Mouse (Mus musculus) cerebellum, adult 9-11 months (tissue): Measurements from ENCODE around the gene Hist1h1e.
"Not testable (repeated sequence)": the region's sequence is repeated elsewhere in the genome, so short reads cannot be mapped to it uniquely, and the experiment has no call there.

Experiments used
- DNase-seq: peaks from one replicate; pipeline ENCODE4 v3.0.0; 2022

Gene Hist1h1e

DNA sequence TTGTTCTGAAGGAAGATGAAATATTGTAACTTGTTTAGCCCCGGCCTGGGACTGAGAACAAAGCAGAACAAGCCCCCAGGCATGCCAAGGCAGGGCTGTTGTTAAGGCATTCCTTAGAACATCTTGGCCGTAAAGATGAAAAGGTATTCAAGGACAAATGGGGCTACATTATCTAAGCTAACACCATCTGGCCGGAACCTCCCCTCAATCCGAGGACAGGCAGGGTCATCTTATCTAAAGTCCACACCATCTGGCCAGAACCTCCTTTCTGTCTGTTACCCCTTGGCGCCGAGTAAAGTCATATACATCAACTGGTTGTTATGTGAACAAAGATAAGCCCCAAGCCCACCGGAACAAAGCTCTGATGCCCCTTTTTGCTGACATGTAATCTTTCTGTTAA is 30.5 kb downstream of the Hist1h1e start:
- not testable (repeated sequence) for DNase-seq

DNA sequence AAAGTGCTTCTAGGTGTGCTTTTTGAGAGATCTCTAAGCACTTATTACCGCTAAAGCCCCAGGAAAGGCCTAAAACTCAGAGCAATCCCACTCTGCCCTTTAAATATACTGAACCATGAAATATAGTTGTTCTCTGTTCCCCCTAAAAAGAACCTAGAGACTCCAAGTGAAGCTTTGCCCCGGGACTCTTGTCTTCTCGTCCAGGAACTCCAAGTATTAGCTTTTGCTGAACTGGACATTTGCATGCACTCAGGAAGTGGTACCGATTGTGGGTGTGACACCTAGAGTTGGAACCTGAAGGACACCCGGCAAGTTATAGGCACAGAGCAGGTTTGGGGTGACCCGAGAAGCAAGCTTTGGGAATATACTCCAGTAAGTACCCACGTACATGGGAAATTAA is 31.2 kb downstream of the Hist1h1e start:
- DNase-seq = no peak

DNA sequence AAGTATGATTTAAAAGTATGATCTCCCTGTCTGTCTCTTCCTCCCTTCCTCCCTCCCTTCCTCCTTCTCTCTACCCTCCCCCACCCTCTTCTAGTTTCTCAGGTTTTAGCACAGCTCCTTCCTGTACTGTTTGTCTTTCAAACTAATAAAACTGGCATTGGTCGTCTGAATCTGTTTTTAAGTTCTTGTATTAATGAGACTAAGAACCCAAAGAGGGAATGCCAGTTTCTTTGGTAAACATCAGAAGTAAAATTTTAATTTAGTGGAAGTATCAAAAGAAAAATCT is 35.5 kb downstream of the Hist1h1e start:
- no peak for DNase-seq

DNA sequence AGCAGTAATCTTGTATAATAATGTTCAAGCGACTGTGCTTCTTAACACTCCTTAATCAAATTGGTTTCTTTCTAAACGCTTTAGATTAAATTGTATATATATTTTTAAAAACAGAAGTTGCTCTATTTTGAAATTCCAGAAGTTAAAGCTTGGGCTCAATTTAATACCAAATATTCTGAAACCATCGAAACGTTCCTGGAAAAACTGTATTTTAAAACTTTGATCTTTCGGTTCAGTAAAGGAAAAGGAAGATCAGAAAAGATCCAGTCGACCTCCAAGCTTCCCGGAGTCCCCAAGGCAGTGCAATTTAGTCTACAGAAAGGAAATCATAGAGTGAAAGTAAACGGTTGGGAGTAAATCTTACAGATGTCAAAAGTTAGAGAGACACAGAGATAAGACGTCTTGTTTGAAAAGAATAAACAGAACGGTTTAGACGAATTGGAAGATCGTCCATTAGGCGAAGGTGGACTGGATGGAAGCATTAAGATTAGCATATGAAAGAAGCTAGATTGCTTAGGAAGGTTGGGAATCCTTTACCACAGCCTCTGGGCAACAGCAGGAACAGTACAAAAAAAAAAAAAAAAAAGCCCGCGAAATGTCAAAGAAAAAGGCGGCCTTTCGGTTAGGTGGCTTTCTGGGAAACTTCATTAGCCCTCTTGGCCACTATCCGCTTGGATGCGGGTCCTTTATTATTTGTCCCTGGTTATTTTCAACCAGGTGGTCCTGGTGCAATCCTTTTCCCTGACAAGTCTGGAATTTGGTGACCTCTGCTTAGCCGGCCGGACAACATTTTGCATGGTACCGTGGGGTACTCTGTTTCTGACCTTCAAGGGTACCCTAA is 36.0 kb downstream of the Hist1h1e start:
- no peak for DNase-seq

DNA sequence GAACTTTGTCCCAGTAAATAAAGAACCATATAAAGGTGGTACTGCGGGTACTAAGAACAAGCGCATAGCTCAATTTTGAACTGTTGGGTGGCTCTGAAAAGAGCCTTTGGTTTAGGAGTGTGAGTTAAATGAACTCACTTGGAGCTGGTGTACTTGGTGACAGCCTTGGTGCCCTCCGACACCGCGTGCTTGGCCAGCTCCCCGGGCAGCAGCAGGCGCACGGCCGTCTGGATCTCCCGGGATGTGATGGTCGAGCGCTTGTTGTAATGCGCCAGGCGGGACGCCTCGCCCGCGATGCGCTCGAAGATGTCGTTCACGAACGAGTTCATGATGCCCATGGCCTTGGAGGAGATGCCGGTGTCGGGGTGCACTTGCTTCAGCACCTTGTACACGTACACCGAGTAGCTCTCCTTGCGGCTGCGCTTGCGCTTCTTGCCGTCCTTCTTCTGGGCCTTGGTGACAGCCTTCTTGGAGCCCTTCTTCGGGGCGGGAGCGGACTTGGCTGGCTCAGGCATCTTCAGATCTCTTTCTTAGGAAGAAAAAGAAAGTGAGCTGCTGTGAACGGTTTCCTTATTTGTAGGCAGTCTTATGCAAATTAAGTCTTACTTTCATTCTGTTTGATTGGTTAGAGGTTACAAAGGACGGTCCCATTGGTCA is 36.8 kb downstream of the Hist1h1e start:
- DNase-seq = peak; percentile 74

DNA sequence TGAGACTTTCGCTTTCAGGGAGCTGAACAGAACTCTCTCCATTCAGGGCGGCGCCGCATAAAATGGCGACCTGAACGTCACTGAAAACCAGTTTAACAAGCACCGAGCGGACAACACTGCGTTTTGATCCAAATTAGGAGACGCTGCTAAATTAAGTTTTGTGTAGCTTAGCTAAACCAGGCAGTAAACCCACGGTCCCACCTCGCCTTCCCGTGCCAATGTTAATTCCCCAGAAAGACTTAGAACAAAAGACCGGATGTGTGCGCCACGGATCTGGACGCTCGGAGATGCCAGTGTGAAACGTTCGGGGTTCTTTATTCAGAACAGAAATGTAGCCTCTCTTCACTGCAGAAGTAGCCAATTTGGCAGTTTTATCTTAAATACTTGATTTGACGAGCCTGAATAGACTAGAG is 37.3 kb downstream of the Hist1h1e start:
- peak; percentile 52 for DNase-seq

DNA sequence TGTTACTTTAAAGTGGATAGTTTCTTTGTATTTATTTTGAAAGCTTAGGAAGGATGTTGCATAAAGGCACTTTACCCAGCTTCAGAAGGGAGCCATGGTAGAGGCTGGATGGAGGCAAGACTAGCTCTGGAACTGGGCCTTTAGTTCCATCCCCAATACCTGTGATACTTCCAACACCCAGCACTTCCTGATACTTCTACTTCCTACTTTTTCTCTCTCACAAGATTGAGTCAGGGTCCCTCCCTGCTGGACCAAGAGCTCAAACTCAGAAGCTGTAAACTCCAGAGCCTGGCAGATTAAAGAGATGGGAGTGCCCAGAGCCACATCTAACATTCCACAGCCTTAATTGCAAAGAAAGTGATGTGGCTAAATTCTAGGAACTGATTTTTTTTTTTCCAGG is 38.0 kb downstream of the Hist1h1e start:
- DNase-seq = no peak

DNA sequence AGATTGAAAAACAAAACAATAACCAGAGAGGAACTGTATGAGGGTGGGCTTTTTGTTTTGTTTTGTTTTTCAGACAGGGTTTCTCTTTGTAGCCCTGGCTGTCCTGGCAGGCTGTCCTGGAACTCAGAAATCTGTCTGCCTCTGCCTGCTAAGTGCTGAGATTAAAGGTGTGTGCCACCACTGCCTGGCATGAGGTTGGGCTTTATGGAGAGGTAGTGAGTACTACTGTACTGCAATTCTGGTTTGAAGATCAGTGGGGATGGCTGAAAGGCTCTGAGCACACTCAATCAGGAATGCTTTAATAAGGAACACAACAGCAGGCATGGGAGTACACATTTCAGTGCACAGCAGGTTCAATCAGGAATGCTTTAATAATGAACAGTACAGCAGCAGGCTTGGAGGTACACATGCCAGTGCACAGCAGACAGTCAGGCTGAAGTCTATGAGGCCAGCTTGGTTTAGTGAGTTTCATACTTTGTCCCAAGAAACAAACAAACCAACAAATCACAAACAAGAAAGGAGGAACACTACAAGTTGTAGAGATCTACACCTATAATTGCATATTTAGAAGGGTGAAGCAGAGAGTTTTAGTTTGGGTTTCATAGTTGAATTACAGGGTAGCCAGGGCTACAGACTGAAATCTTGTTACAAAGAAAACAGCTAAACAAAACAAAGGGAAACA is 38.8 kb downstream of the Hist1h1e start:
- no peak for DNase-seq

DNA sequence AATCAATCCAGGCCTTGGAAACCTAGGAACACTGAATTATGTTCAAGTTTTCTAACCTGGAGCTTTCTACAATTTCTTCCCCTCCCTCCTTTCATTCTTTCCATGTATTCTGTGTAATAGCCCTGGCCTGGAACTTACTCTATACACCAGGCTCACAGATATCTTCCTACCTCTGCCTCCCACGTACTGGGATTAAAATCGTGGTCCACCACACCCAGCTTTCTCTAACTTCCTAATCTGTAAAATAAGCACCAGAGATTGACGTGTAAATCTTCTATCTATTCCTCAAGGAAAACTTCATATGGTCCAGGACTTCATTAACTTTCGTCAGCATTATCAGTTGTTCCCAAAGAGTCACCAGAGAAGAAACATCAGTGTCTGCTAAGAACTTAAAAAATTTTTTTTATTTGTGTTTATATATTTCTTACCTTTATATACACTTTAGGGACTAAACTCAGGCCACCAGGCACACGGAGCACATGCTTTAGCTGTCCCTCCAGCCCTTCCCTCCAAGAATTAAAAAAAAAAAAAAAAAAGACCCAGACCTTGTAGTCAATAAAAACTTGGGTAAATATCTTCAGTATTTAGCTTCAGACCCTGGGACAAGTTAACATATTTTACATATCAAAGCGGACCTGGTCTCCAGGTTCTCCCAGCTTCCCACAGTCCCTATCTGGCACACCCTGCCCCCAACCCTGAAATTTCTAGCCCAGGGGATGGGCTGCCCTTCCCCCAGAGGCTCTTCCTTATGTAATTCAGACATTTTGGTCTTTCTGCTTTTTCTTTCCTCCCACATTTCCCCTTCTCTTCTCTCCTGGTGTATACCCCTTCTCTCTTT is 39.9 kb downstream of the Hist1h1e start:
- no peak for DNase-seq

DNA sequence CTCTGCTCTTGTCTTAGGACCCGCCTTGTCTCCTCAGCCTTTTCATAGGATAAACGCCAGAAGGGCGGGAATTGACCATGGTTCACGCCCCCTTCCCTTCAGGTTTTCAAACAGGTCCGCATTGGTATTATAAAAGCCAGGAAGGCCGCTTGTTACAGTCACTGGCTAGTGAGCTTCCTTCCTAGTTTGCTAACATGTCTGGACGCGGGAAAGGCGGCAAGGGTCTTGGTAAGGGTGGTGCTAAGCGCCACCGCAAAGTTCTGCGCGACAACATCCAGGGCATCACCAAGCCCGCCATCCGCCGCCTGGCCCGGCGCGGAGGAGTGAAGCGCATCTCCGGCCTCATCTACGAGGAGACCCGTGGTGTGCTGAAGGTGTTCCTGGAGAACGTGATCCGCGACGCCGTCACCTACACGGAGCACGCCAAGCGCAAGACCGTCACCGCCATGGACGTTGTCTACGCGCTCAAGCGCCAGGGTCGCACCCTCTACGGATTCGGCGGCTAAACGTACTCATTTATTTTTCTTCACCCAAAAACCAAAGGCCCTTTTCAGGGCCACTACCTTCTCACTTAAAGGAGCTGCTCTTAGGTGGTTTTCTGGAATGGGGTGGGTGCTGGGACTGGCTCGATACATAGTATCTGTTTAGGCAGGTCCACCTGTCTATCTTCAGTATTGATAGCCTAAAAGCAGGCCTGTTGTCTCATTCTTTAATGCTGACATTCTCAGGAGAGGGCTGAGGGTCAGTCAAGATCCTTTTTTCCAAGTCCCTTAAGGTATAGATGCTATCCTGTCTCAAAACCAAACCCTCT is 40.7 kb downstream of the Hist1h1e start, which contains the start of gene Hist1h4d:
TSS of gene Hist1h4d (plus strand) at position 191 of the 811 bp plus-strand sequence.
- DNase-seq = peak; percentile 97

DNA sequence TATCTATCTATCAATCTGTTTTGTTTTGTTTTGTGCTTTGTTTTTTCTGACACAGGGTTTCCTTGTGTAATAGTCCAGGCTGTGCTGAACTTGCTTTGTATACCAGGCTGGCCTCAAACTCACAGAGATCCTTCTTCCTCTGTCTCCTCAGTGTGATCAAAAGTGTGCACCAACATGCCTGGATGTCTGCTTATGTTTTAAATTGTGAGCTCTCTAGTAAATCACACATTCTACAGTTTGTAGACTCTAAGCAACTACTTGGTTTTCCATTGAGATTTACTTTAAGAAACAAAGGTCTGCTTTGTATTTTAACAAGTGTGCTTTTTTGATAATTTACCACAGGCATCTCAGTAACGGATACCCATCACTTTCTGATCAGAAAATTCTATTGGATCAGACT is 44.5 kb downstream of the Hist1h1e start:
- no peak for DNase-seq

DNA sequence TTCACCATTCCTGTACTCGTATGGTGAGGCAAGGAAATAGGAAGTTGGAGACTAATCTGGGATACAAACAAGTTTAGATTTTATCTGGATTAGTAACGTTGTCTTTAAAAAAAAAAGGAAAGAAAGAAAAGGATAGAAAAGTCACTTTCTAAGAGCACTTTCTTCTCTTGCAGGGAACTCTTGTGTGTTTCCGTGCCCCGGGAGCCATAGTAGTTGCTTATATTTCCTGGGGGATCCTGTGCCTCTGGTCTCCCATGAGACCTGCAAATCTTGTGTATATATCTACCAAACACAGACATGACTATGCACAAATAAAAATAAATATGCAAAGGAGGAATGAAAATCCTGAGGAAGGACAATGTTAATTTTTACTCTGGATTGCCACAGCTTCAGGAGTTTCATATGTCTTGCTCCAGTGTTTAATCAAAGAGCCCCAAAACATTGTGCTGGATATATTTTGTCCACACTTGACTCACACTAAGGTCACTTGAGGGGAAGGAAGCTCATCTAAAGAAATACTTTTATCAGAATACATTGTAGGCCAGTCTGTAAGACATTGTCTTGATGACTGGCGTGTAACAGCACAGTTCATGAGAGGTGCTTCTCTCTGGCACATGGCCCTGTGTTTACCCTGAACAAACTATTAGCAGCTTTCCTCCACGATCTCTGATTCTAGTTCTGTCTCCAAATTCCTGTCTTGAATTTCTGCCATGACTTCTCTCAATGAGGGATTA is 45.3 kb downstream of the Hist1h1e start:
- no peak for DNase-seq

DNA sequence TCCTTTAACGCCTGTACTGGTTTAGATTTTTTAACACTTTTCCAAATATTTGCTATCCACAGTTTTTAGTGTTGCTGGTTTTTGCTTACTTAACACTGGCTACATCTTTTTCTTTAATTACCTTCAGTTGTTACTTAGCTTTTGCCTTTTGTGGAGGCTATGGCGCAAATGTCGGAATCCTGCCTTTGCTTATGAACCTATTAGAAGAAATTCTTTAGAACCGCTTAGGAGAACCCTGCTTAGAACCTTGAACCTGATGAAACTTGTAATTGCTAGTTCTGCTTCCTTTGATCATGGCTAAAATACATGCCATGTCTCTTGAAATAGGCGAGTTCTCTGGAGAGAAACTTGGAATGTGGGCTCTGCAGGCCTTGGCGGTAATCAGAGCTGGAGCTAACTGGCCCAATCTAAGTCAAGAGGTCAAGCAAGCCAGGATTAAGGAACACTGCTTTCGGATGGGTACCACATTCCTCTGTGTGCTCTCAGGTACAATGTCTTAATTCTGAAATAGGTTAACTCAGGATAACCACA is 45.9 kb downstream of the Hist1h1e start:
- no peak for DNase-seq

DNA sequence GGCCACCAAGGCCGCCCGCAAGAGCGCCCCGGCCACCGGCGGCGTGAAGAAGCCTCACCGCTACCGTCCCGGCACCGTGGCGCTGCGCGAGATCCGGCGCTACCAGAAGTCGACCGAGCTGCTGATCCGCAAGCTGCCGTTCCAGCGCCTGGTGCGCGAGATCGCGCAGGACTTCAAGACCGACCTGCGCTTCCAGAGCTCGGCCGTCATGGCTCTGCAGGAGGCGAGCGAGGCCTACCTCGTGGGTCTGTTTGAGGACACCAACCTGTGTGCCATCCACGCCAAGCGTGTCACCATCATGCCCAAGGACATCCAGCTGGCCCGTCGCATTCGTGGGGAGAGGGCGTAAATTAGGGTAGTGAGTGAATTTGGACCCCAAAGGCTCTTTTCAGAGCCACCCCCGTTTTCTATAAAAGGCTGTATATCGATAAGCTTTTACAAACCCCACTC is 46.5 kb downstream of the Hist1h1e start:
- DNase-seq = not testable (repeated sequence)

DNA sequence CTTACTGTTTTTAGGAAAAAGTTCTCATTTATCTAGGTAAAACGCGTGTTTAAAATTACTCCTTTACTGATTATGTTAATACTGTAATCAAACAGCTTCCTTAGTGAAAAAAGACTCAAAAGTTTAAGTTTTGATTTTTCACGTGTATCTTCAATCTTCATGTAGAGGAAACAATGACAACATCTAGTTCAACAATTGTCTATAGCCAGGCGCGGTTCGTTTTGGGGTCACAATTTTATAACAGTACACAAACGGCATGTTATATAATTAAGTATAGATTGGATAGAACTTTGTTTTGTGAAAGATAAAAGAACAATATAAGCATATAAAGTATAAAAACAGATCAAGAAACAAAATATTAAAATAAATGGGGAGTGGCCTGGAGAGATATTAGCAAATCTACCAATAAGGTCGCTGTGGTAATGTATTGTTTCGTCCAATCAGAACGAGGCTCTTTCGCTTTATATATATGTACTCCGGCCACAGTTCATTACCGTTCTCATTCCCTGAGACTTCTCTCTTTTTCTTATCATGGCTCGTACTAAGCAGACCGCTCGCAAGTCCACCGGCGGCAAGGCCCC is 47.0 kb downstream of the Hist1h1e start, which contains the start of gene Hist1h3d:
TSS of gene Hist1h3d (plus strand) at position 493 of the 581 bp plus-strand sequence.
- no peak for DNase-seq

DNA sequence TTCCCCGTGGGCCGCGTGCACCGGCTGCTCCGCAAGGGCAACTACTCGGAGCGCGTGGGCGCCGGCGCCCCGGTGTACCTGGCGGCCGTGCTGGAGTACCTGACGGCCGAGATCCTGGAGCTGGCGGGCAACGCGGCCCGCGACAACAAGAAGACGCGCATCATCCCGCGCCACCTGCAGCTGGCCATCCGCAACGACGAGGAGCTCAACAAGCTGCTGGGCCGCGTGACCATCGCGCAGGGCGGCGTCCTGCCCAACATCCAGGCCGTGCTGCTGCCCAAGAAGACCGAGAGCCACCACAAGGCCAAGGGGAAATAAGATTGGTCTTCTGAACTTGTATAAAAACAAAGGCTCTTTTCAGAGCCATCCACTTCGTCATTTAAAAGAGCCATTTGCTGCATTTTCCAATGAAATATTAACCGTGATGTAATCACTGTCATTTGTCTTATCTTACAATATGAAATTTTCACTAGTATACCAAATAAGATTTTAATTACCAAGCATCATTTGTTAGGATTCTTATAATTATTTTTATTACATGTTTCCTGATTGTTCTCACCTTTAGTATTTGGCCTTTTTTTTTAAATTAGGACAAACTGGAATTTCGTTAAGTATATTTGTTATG is 47.7 kb downstream of the Hist1h1e start:
- not testable (repeated sequence) for DNase-seq

DNA sequence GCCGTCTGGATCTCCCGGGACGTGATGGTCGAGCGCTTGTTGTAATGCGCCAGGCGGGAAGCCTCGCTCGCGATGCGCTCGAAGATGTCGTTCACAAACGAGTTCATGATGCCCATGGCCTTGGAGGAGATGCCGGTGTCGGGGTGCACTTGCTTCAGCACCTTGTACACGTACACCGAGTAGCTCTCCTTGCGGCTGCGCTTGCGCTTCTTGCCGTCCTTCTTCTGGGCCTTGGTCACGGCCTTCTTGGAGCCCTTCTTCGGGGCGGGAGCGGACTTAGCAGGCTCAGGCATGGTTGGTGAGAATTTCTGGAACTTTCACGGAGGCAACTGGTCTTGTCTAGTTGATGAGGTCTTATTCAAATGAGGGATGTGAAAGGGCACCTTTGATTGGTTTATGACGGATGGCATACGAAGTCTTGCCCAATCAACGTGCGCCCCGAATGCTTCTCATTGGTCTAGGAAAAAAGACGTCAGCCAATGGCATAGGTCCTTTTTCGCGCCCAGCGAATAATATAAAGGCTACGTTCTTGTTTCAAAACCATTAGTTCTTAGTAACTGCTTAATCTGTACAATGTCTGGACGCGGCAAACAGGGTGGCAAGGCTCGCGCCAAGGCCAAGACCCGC is 48.3 kb downstream of the Hist1h1e start, which contains the start of the genes Hist1h2bf and Hist1h2ad:
TSS of gene Hist1h2bf (minus strand) at position 299 of the 627 bp plus-strand sequence.
TSS of gene Hist1h2ad (plus strand) at position 484 of the 627 bp plus-strand sequence.
- peak; percentile 86 for DNase-seq

DNA sequence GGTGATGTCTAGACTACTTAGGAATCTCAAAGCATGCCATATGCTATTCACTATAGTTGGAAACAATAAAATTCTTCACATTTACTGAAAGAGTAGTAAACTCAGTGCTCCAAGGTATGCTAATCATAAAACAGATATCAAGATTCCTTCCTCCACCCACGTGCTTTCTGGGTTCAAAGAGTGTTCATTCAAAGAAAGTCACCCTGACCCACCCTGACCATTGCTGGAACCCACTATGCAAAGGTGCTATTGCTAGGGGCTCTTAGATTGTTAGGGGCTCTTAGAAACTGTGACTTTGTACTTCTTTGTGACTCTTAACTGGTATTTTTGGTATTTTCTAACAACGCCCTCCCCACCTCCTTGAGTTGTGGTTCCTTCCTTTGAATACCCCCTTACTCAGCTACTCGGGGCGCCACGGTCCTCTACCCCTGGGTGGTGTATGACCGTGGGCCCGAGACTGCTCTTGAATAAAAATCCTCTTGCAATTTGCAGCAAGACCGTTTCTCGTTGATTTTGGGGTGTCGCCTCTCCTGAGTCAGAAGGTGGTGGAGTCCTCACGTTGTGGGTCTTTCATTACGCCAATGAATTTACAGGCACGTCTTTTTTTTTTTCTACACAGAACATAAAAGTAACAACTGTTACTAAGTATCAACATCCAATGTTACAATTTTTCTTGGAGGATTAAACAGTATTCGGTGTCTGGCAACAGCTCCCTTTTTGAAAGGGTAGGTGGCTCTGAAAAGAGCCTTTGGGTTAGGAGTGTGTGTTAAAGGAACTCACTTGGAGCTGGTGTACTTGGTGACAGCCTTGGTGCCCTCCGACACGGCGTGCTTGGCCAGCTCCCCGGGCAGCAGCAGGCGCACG is 49.1 kb downstream of the Hist1h1e start:
- not testable (repeated sequence) for DNase-seq
